Mouse (Mus musculus): Measurements from ENCODE around the gene Zcchc24.
"Not testable (repeated sequence)": the region's sequence is repeated elsewhere in the genome, so short reads cannot be mapped to it uniquely, and the experiment has no call there.

Gene Zcchc24

GRCm38 (mm10) chr14:25768915-25769625 is at the start of gene Zcchc24:
Gene Zcchc24, minus strand, starts transcription at chr14:25769039.
- peak; percentile 65 for DNase-seq (ENCODE audit: low read depth, low spot score)

GRCm38 (mm10) chr14:25816416-25816815 is 47.6 kb upstream of the Zcchc24 start:
- DNase-seq (ENCODE audit: low read depth, low spot score) = no peak

GRCm38 (mm10) chr14:25814140-25814539 is 45.3 kb upstream of the Zcchc24 start:
- DNase-seq (ENCODE audit: low read depth, low spot score) = no peak

- DNase-seq (ENCODE audit: low read depth, low spot score) = not testable (repeated sequence)
Measured at GRCm38 (mm10) chr14:25811026-25811425, 42.2 kb upstream of the Zcchc24 start.

GRCm38 (mm10) chr14:25806561-25806960 is 37.7 kb upstream of the Zcchc24 start:
- DNase-seq (ENCODE audit: low read depth, low spot score) = no peak

- no peak for DNase-seq (ENCODE audit: low read depth, low spot score)
Measured at GRCm38 (mm10) chr14:25805871-25806270, 37.0 kb upstream of the Zcchc24 start.

- DNase-seq (ENCODE audit: low read depth, low spot score) = no peak
Measured at GRCm38 (mm10) chr14:25803246-25803809, 34.5 kb upstream of the Zcchc24 start.

- DNase-seq (ENCODE audit: low read depth, low spot score) = no peak
Measured at GRCm38 (mm10) chr14:25802511-25802910, 33.7 kb upstream of the Zcchc24 start.

- no peak for DNase-seq (ENCODE audit: low read depth, low spot score)
Measured at GRCm38 (mm10) chr14:25800166-25800960, 31.5 kb upstream of the Zcchc24 start.

GRCm38 (mm10) chr14:25796619-25797018 is 27.8 kb upstream of the Zcchc24 start:
- DNase-seq (ENCODE audit: low read depth, low spot score) = no peak

GRCm38 (mm10) chr14:25795561-25796174 is 26.8 kb upstream of the Zcchc24 start:
- DNase-seq (ENCODE audit: low read depth, low spot score) = no peak

- no peak for DNase-seq (ENCODE audit: low read depth, low spot score)
Measured at GRCm38 (mm10) chr14:25795067-25795466, 26.2 kb upstream of the Zcchc24 start.

- DNase-seq (ENCODE audit: low read depth, low spot score) = no peak
Measured at GRCm38 (mm10) chr14:25794331-25794730, 25.5 kb upstream of the Zcchc24 start.

- no peak for DNase-seq (ENCODE audit: low read depth, low spot score)
Measured at GRCm38 (mm10) chr14:25790768-25791302, 22.0 kb upstream of the Zcchc24 start.

- DNase-seq (ENCODE audit: low read depth, low spot score) = no peak
Measured at GRCm38 (mm10) chr14:25789946-25790345, 21.1 kb upstream of the Zcchc24 start.

GRCm38 (mm10) chr14:25789207-25789606 is 20.4 kb upstream of the Zcchc24 start:
- DNase-seq (ENCODE audit: low read depth, low spot score) = no peak

GRCm38 (mm10) chr14:25788201-25788600 is 19.4 kb upstream of the Zcchc24 start:
- DNase-seq (ENCODE audit: low read depth, low spot score) = no peak

GRCm38 (mm10) chr14:25787387-25787910 is 18.6 kb upstream of the Zcchc24 start:
- no peak for DNase-seq (ENCODE audit: low read depth, low spot score)

- DNase-seq (ENCODE audit: low read depth, low spot score) = no peak
Measured at GRCm38 (mm10) chr14:25786959-25787358, 18.1 kb upstream of the Zcchc24 start.

GRCm38 (mm10) chr14:25785210-25785609 is 16.4 kb upstream of the Zcchc24 start:
- DNase-seq (ENCODE audit: low read depth, low spot score) = no peak

- no peak for DNase-seq (ENCODE audit: low read depth, low spot score)
Measured at GRCm38 (mm10) chr14:25783220-25783619, 14.4 kb upstream of the Zcchc24 start.

GRCm38 (mm10) chr14:25780601-25781000 is 11.8 kb upstream of the Zcchc24 start:
- no peak for DNase-seq (ENCODE audit: low read depth, low spot score)

Measured in brain, embryonic 18.5 days (tissue).